Mouse (Mus musculus) limb, embryonic 14.5 days (tissue): Measurements from ENCODE around the gene Tnfaip8l1. TPM values are rescaled to one million over a fixed set of nuclear protein-coding genes. Genes with fewer than 3 reads are reported as not detected.

ENCODE experiments used
- ATAC-seq: fragments of 200-750 bp; cut with Nextera tagmentation; 2 replicates; pipeline ENCODE4 v1.8.0; 2017; ENCODE audit warnings: low read depth, moderate number of reproducible peaks, moderate TSS enrichment; ENCODE audit not compliant: low FRiP score
- DNase-seq: peaks from one replicate; pipeline ENCODE4 v3.0.0-alpha.2; 2015; ENCODE audit warnings: low spot score
- H3K27ac ChIP-seq: fragments of 300-500 bp; sonication (generic); replicated peaks from 2 replicates; pipeline ENCODE4 v1.5.1; 2014; ENCODE audit warnings: low read depth, mild to moderate bottlenecking, low read length, moderate library complexity, mixed read lengths
- H3K27me3 ChIP-seq: fragments of 300-500 bp; sonication (generic); 2 replicates; pipeline ENCODE4 v1.6.1; 2014; ENCODE audit warnings: low read length, mixed read lengths; ENCODE audit not compliant: control insufficient read depth, insufficient read depth
- H3K36me3 ChIP-seq: fragments of 300-500 bp; sonication (generic); 2 replicates; pipeline ENCODE4 v1.6.1; 2014; ENCODE audit warnings: mild to moderate bottlenecking, low read length, moderate library complexity, mixed read lengths; ENCODE audit not compliant: control insufficient read depth, insufficient read depth
- H3K4me1 ChIP-seq: fragments of 300-500 bp; sonication (generic); 2 replicates; pipeline ENCODE4 v1.6.1; 2014; ENCODE audit warnings: antibody characterized with exemption, low read length, mixed read lengths; ENCODE audit not compliant: control insufficient read depth, insufficient read depth
- H3K4me2 ChIP-seq: fragments of 300-500 bp; sonication (generic); replicated peaks from 2 replicates; pipeline ENCODE4 v1.6.1; 2014; ENCODE audit warnings: low read depth, mild to moderate bottlenecking, low read length, moderate library complexity; ENCODE audit not compliant: severe bottlenecking
- H3K4me3 ChIP-seq: fragments of 300-500 bp; sonication (generic); replicated peaks from 2 replicates; pipeline ENCODE4 v1.5.1; 2014; ENCODE audit warnings: low read length
- H3K9ac ChIP-seq: fragments of 300-500 bp; sonication (generic); 2 replicates; pipeline ENCODE4 v1.6.1; 2014; ENCODE audit warnings: mild to moderate bottlenecking, low read depth, low read length, moderate library complexity; ENCODE audit not compliant: severe bottlenecking
- H3K9me3 ChIP-seq: fragments of 300-500 bp; sonication (generic); 2 replicates; pipeline ENCODE4 v1.6.1; 2016; ENCODE audit warnings: low read length; ENCODE audit not compliant: control insufficient read depth
- POLR2A ChIP-seq: fragments of 200-500 bp; IDR thresholded peaks from 2 replicates; pipeline ENCODE4 v1.8.0; 2012; ENCODE audit warnings: inconsistent platforms, mild to moderate bottlenecking, moderate library complexity, borderline replicate concordance; ENCODE audit not compliant: insufficient read depth, insufficient read length; ENCODE audit errors: extremely low read depth
- WGBS: fragments of 180-500 bp; shearing (Covaris S2); extraction: QIAGEN DNeasy Blood & Tissue Kit; methylation state at CpG from one replicate; pipeline ENCODE4 v1.1.7; 2014; 5-methylcytosine and 5-hydroxymethylcytosine counted together
- polyA plus RNA-seq, 2 experiments: library from polyadenylated mRNA; depleted of rRNA in 1 of 2; stranded (reverse) in 1 of 2; unstranded in 1 of 2; fragments of >200 nt; fragmentation: Nextera tagmentation in 1 of 2; extraction: Ambion mirVana in 1 of 2; gene quantifications; 2 replicates each; pipeline versions ENCODE4 v1.2.1 to v1.2.3; 2012 to 2014

The Tnfaip8l1 gene
- polyA plus RNA-seq, 2 experiments: 9.3 to 11.6 TPM

DNA sequence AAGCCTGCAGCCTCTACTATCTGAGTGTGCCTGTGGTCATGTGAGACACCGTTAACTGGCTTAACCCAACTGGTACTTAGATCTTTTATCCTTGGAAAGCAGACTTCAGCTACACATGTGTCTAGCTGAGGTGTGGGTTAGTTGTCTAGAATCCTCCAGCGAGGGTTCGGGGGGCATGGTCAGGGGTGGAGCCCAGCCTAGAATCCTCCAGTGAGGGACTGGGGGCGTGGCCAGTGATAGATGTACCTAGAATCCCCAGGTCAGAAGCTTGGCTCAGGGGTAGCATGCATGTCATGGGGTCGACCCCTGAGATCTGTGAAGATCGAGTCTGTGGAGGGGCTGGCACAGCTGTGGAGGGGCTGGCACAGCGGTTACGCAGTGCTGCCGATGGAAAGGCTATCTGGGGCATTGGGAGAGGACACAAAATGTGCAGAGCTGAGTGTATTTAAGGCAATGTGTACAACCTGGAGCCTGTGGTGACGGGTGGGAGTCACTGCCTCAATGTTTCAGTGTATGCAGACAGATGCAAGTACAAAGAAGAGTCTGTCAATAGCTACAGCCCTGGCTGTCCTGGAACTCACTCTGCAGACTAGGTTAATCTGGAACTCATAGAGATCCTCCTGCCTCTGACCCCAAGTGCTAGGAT lies 11.2 kb downstream of the Tnfaip8l1 start:
- Histone ChIP-seq H3K9me3 (no peaks in the 10 kb centered on the region), H3K4me2 (no peak overlapping the region), H3K36me3 (peaks cover 37% of the 10 kb centered on the region), H3K27me3 (no peaks in the 10 kb centered on the region), H3K4me1 (no peaks in the 10 kb centered on the region), H3K9ac (no peak overlapping the region), H3K4me3 (no peak overlapping the region), H3K27ac (no peak overlapping the region)
- no peak for TF ChIP-seq POLR2A
- ATAC-seq (no peak), DNase-seq (no peak)
- 48% methylated on average over 10 of the region's 10 CpGs for WGBS

DNA sequence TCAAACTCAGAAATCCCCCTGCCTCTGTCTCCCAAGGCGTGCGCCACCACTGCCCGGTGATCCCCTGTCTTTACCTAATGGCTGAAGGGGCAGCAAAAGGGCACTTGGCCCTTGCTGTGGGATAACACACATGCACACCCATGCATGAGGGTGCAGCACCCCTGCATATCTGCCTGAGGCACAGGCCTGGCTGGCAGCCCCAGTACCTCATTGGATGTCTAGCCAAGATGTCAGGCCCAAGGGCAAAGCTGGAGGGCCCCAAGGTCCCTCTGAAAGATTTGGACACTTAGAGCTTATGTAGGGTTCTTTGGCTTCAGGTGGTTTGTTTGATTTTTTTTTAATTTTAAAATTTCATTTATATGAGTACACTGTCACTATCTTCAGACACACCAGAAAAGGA lies 13.1 kb downstream of the Tnfaip8l1 start:
- no peak for ATAC-seq
- H3K27me3 ChIP-seq: no peaks in the 10 kb centered on the region
- TF ChIP-seq POLR2A: no peak
- peaks cover 53% of the 10 kb centered on the region for H3K36me3 ChIP-seq
- H3K27ac ChIP-seq: no peak overlapping the region
- H3K9me3 ChIP-seq: no peaks in the 10 kb centered on the region
- no peak overlapping the region for H3K4me3 ChIP-seq
- WGBS: 95% methylated on average over 3 of the region's 3 CpGs
- H3K9ac ChIP-seq: no peak overlapping the region
- H3K4me1 ChIP-seq: no peaks in the 10 kb centered on the region
- no peak for DNase-seq
- no peak overlapping the region for H3K4me2 ChIP-seq

DNA sequence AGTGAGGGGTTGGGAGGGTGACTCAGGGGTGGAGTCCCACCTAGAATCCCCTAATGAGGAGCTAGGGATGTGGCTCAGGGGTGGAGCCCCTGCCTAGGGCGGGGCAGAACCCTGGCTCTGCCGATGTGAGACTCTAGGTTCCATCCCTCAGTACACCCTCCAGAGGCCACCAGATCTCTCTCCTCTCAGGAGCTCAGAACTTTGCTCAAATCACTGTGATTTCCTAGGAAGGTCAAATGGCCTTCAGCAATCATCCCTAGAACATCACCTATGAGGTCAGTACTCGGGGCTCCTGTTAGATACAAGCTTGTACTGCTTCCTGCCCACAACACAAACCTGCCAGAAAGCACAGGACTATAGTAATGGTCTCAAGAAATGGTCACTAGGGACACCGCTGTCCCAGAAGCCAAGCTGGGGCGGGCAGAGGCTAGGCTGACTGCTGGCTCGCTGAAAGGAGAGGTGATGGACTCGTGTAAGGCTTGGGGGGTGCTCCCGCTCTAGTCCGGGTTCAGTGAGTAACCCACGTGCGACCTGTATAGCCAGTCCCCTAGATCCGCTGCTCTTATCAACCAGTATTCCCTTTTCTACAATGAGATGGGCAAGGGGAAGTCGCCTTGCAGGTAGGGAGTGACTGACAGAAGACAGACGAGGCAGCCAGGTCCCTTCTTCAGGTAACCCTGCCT lies 20.8 kb downstream of the Tnfaip8l1 start:
- H3K9me3 ChIP-seq: no peaks in the 10 kb centered on the region
- WGBS: 3% methylated on average over 14 of the region's 14 CpGs
- ATAC-seq: peak; percentile 8; the same call in 1 of the 2 replicates
- no peaks in the 10 kb centered on the region for H3K27me3 ChIP-seq
- H3K27ac ChIP-seq: peak overlapping the region; percentile 44; the same call in 1 of the 2 replicates
- peak overlapping the region; percentile 67 for H3K9ac ChIP-seq
- TF ChIP-seq POLR2A: no peak
- H3K36me3 ChIP-seq: peaks cover 48% of the 10 kb centered on the region
- peak overlapping the region; percentile 87 for H3K4me2 ChIP-seq
- DNase-seq: no peak
- H3K4me3 ChIP-seq: peak overlapping the region; percentile 83
- no peaks in the 10 kb centered on the region; the same call in 1 of the 2 replicates for H3K4me1 ChIP-seq

DNA sequence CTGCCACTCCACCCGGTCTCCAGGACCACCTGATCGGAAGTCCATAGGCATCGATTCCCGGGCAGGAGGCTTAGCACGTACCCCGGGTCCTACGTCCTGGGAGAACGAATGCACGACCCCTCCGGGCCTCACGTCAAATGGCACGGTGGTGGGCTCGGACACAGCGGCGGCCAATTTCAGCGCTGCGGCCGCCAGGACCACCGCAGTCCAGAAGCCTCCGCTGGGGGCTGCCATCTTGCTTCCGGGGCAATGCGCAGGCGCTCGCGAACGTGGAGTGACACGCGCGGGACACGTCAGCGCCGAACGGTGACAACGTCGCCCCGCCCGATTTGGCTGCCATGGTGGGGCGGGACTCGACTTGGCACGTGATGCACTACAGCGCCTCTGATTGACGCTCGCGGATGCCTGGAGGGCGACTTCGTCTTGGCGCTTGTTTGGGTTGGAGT lies 21.4 kb downstream of the Tnfaip8l1 start, which contains the start of gene Mydgf:
TSS of gene Mydgf (minus strand) at position 263 of the 446 bp plus-strand sequence.
- Histone ChIP-seq H3K36me3 (peaks cover 50% of the 10 kb centered on the region), H3K9ac (peak within 1 kb of the TSS; percentile 67), H3K9me3 (no peaks in the 10 kb centered on the region), H3K27ac (peak within 1 kb of the TSS; percentile 44; the same call in 1 of the 2 replicates), H3K27me3 (no peaks in the 10 kb centered on the region), H3K4me1 (no peaks in the 10 kb centered on the region; the same call in 1 of the 2 replicates), H3K4me2 (peak within 1 kb of the TSS; percentile 87), H3K4me3 (peak within 1 kb of the TSS; percentile 83)
- TF ChIP-seq POLR2A: 0 out of 2 replicates have a peak, but pooled peaks have one; percentile 7
- ATAC-seq (peak; percentile 93), DNase-seq (peak; percentile 98)
- under 1% methylated on average over 47 of the region's 47 CpGs for WGBS

DNA sequence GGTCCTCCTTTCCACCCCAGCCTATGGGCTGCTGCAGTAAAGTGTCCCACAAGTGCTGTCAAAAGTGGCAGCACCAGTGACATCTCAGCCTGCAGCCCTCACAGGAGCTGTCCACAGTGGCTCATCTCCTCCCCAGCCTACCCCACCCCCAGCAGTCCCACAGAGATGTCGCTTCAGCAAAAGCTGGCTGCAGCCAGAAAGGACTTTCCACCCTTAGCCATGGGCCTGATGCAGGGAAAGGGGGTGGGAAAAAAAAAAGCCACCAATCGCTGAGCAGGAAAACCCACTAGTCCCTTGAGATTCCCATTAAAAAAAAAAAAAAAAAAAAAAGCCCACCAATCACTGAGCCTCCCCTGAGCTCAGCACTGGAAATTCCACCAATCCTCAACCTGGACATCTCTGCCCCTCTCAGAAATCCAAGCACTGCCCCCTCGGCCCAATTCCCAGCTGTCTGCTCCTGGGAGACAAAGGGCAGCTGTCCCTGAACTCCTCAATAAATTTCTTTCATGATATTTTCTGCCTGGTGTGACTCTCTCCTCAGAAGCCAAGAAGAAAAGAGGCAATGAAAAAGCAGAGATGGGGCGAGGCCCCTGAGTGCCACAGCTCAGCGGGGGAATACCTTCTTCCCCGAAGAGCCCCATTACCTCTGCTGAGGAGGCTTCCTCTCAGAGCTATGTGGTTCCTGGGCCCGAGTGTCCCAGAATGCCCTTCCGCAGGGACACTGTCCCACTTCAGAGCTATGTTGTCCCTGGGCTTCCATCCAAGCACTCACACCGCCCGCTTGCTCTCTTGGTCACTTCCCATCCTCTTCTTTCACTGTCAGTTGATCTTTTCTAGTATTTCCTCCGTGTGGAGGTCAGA lies 23.2 kb downstream of the Tnfaip8l1 start:
- 0 out of 2 replicates have a peak overlapping the region, but pooled peaks have one; percentile 16 for H3K9ac ChIP-seq
- 47% methylated on average over 11 of the region's 11 CpGs for WGBS
- TF ChIP-seq POLR2A: no peak
- no peaks in the 10 kb centered on the region for H3K9me3 ChIP-seq
- H3K4me3 ChIP-seq: no peak overlapping the region
- ATAC-seq (peak; percentile 51), DNase-seq (peak; percentile 64)
- H3K36me3 ChIP-seq: peaks cover 50% of the 10 kb centered on the region
- no peaks in the 10 kb centered on the region for H3K27me3 ChIP-seq
- H3K27ac ChIP-seq: peak overlapping the region; percentile 71
- no peak overlapping the region for H3K4me2 ChIP-seq
- H3K4me1 ChIP-seq: no peaks in the 10 kb centered on the region; the same call in 1 of the 2 replicates
